Mouse (Mus musculus) layer of hippocampus, adult 9-11 months (tissue): ENCODE data around the gene Usp32.

ENCODE experiments used
- DNase-seq: peaks from one replicate; pipeline ENCODE4 v3.0.0; 2022

Gene Usp32

DNA sequence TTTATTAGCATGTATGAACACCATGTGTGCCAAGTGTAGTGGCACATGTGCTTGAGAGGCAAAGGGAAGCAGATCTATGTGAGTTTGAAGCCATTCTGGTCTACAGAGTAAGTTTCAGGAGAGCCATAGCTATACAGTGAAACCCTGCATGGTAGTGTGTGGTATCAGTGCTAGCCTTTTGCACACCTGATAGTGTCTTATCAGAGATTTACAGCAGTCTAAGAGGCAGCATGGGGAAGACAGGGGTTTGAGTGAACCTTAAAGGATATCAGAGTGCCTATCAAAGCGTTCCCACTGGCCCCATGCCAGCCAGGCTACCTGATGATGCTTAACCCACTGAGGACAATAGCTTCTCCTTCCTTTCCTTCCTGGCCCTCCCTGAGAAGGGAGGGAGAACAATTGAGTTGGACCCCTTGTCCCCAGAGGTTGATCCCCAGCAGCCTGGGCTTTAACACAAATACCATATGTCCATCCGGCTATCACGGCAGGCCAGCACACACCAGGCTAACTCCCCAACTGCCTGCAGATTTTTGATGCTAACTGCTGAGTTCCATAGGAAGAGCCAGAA lies 162.5 kb downstream of the Usp32 start:
- no peak for DNase-seq

GRCm38 (mm10) chr11:84976706-84977105 lies 163.3 kb downstream of the Usp32 start:
- no peak for DNase-seq

DNA sequence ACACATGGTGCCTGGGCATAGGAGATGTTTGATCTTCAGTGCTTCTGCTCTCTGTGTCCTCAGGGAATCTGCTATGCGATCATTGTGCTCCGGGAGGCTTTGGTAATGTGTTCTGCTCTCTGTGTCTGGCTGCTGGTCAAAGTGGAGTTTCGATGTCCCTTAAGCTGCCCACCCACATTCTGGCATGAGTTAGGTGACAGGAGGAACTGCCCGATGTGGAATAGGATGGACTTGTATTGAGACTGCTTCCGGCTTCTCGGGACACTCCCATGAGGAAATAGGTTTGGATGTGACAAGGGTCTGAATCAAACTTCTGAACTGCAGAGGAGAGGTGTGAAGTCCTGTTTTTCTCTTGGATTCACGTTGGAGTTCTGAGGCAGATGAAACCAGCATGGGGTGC lies 165.4 kb downstream of the Usp32 start:
- no peak for DNase-seq

GRCm38 (mm10) chr11:84973661-84974060 lies 166.3 kb downstream of the Usp32 start:
- no peak for DNase-seq

- no peak for DNase-seq
Measured at GRCm38 (mm10) chr11:84972067-84972466, 167.9 kb downstream of the Usp32 start.

GRCm38 (mm10) chr11:84968775-84969174 lies 171.2 kb downstream of the Usp32 start:
- DNase-seq = no peak

- DNase-seq = no peak
Measured at GRCm38 (mm10) chr11:84968309-84968708, 171.7 kb downstream of the Usp32 start.

- DNase-seq = no peak
Measured at GRCm38 (mm10) chr11:84967113-84967512, 172.8 kb downstream of the Usp32 start.

- DNase-seq = no peak
Measured at GRCm38 (mm10) chr11:84966696-84967095, 173.3 kb downstream of the Usp32 start.

- no peak for DNase-seq
Measured at GRCm38 (mm10) chr11:84963556-84963955, 176.4 kb downstream of the Usp32 start.

DNA sequence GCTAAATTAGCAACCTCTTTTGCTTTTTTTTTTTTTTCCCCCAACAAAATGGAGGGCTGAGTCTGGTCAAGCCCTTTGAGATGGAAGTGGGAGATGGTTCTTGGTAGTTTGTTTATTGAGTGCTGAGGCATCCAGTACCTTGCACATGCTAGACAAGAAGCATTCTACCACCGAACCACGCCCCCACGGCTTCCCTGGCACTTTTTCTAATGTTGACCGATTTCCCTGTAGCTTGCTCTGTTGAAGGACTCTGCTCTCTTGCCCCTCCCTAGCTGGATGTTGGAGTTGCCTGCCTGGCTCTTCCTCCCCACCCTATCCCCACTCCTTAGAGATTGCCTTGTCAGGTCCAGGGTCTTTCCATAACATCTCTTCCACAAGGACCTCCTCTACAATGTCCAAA lies 177.4 kb downstream of the Usp32 start:
- DNase-seq = no peak

GRCm38 (mm10) chr11:84961571-84961970 lies 178.4 kb downstream of the Usp32 start:
- no peak for DNase-seq

GRCm38 (mm10) chr11:84960780-84961179 lies 179.2 kb downstream of the Usp32 start:
- no peak for DNase-seq

DNA sequence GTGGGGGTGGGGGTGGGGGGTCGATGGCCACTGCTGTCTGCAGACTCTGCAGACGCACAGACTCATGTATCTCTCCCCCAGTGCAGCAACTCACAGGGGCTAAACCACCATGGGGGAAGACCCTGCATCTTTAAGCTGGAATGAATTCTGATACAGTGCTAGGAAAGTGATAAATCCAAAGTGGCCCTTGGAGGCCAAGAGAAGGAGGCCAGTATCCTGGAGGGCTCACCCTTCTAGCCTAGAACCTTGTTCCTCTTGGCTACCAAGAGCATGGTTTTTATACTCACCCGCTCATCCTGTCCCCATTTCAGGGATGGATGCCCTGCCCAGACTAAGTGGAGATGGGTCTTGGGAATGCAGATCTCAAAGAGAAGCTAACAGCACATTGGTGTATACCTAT lies 179.7 kb downstream of the Usp32 start:
- DNase-seq = no peak

- no peak for DNase-seq
Measured at GRCm38 (mm10) chr11:84959701-84960181, 180.2 kb downstream of the Usp32 start.

- DNase-seq = no peak
Measured at GRCm38 (mm10) chr11:84959181-84959580, 180.8 kb downstream of the Usp32 start.

- DNase-seq = no peak
Measured at GRCm38 (mm10) chr11:84958271-84958630, 181.7 kb downstream of the Usp32 start.

DNA sequence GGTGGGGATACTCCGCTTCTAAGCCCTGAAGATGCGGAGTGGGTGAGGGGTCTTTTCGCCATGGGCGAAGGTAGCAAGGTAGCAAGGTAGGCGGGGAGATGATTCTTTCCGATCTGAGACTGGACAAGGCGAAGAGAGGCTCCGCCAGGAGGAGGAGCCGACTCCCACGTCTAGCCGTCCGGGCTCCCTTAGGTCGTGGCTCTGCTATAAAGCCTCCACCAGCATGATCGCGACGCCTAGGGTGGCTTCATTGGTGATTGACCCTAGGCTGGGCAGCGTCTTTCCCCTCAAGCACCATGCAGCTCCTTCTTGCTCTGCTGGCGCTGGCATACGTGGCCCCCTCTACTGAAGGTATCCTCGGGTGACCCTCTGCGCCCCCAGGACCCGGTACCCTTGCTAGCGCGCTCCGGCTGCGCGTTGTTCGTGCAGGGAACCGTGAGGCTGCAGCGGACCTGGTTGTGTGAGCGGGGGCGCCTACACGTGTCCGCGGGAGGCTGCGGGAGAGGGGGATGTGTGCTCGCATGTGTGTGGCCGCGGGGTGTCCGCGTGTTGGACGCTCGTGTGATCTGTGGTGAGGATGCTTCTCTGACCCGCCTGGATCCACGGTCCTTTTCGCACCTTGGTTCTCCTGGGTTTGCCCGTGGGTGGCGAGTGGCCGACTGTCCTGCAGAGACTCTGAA lies 182.2 kb downstream of the Usp32 start, which contains the start of gene Car4:
Car4 (plus strand) TSS at position 196 of the 680 bp plus-strand sequence.
- DNase-seq = no peak

DNA sequence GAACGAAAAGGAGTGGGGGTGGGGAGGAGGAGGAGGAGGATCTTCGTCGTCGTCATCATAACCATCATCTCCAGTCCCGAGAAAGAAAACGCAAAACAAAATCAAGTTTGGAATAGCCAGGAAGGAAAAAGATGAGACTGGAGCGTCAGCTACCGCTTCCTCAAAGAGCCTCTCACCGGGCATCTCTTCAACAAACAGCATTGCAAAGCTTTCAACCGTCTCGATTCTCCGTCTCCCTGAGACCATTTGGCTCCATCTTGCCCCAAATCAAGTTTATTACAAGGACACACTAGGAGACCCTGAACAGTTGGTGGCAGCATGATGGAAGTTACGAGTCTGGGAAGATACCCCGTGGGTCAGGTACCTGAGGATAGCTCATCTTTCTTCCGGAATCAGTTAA lies 182.8 kb downstream of the Usp32 start:
- no peak for DNase-seq

GRCm38 (mm10) chr11:84956400-84956799 lies 183.6 kb downstream of the Usp32 start:
- DNase-seq = no peak

- DNase-seq = no peak
Measured at GRCm38 (mm10) chr11:84952611-84953010, 187.3 kb downstream of the Usp32 start.

GRCm38 (mm10) chr11:84948526-84948925 lies 191.4 kb downstream of the Usp32 start:
- DNase-seq = no peak

DNA sequence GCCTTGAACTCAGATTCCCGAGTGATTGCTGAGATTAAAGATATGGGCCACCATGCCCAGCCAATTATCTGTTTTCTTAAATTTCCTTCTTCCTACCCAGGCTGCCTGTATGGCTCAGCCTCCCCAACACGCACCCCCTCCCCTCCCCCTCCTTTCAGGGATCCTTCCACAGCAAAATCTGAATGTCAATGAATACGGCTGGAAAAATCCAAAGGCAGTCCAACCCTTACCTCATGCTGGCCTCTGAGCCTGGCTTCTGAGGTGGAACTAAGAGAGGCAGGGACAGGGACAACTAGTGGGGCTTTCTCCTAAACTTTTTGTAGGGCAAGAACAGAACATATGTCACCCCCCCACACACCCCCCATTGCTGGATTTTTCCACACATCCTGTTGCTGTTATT lies 191.8 kb downstream of the Usp32 start:
- no peak for DNase-seq

DNA sequence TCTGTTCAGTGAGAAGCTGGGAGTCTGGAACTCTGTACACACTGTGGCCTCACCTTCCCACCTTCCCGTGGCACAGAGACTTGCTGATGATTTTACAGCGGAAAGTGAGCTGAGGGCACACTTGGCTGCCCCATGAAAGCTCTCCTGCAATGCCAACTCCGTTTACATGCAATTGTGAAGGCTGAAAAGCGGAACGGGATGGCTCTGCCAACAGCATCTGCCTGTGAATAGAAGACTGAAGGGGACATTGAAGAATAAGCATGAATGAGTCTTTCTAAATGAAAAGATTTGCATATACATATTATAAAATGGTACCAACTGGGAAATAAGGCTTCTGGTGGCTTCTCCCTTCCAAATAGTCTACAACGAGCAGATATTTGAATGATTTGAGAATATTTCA lies 192.8 kb downstream of the Usp32 start:
- DNase-seq = no peak

DNA sequence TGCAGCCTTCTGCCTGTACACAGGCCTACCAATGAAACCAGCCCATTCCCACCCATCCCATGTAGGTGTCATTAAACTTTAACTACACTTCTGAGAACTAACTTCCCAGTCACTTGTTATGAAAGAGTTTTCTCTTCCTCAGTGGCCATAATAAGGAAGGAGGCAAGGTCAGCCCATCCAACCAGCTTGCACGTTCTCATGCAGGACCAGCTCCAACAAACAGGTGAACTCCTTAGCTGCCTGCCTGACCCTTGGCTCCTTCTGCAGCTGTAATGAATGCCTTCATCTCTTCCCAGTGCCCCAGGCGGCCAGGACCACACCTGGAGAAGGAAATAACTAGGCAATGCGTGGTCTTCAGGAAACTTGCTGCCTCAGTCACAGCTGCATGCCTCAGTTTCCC lies 194.1 kb downstream of the Usp32 start:
- DNase-seq = no peak
